Mouse (Mus musculus) intestine, postnatal 0 days (tissue): ENCODE results near the gene Acrbp. TPM values are rescaled to one million over a fixed set of nuclear protein-coding genes. Genes with fewer than 3 reads are reported as not detected.

ENCODE experiments used
- ATAC-seq: fragments of 200-750 bp; cut with Nextera tagmentation; 2 replicates; pipeline ENCODE4 v1.8.0; 2017; ENCODE audit warnings: mild to moderate bottlenecking, moderate TSS enrichment, moderate library complexity
- H3K27ac ChIP-seq: fragments of 300-500 bp; sonication (generic); 2 replicates; pipeline ENCODE4 v1.5.1; 2014; ENCODE audit warnings: mild to moderate bottlenecking, low read depth, low read length, moderate library complexity
- H3K27me3 ChIP-seq: fragments of 300-500 bp; sonication (generic); replicated peaks from 2 replicates; pipeline ENCODE4 v1.6.1; 2014; ENCODE audit warnings: low read length, mixed read lengths; ENCODE audit not compliant: control insufficient read depth, insufficient read depth
- H3K36me3 ChIP-seq: fragments of 300-500 bp; sonication (generic); 2 replicates; pipeline ENCODE4 v1.6.1; 2014; ENCODE audit warnings: mild to moderate bottlenecking, moderate library complexity; ENCODE audit not compliant: control insufficient read depth, insufficient read depth
- H3K4me1 ChIP-seq: fragments of 300-500 bp; sonication (generic); replicated peaks from 2 replicates; pipeline ENCODE4 v1.6.1; 2014; ENCODE audit warnings: antibody characterized with exemption, low read length, mixed read lengths; ENCODE audit not compliant: control insufficient read depth, insufficient read depth
- H3K4me2 ChIP-seq: fragments of 300-500 bp; sonication (generic); replicated peaks from 2 replicates; pipeline ENCODE4 v1.6.1; 2014; ENCODE audit warnings: low read depth, mild to moderate bottlenecking, moderate library complexity
- H3K4me3 ChIP-seq: fragments of 300-500 bp; sonication (generic); 2 replicates; pipeline ENCODE4 v1.5.1; 2014; ENCODE audit warnings: low read depth, low read length
- H3K9ac ChIP-seq: fragments of 300-500 bp; sonication (generic); 2 replicates; pipeline ENCODE4 v1.6.1; 2014; ENCODE audit warnings: mild to moderate bottlenecking, low read depth, low read length
- H3K9me3 ChIP-seq: fragments of 300-500 bp; sonication (generic); 2 replicates; pipeline ENCODE4 v1.6.1; 2016; ENCODE audit warnings: mixed run types; ENCODE audit not compliant: control insufficient read depth
- CTCF ChIP-seq: sonication (generic); IDR thresholded peaks from 2 replicates; pipeline ENCODE4 v1.5.1; 2016; ENCODE audit warnings: low read depth, mild to moderate bottlenecking, control low read depth, antibody characterized with exemption, moderate library complexity
- WGBS: fragments of 180-500 bp; shearing (Covaris S2); extraction: QIAGEN DNeasy Blood & Tissue Kit; methylation state at CpG from one replicate; pipeline ENCODE4 v1.1.7; 2014; 5-methylcytosine and 5-hydroxymethylcytosine counted together
- polyA plus RNA-seq: library from polyadenylated mRNA; unstranded; fragments of >200 nt; fragmentation: Nextera tagmentation; extraction: Ambion mirVana; gene quantifications from 2 replicates; pipeline ENCODE4 v1.2.1, GENCODE M21; 2015

Gene Acrbp
- polyA plus RNA-seq, 1 experiment from 2014 or later = 3.1 TPM

- peaks cover 5% of the 10 kb centered on the region; the same call in 1 of the 2 replicates for H3K36me3 ChIP-seq
- 78% methylated on average over 3 of the region's 3 CpGs for WGBS
These were observed 38.4 kb downstream of the Acrbp start for GRCm38 (mm10) chr6:125087937-125088336.

GRCm38 (mm10) chr6:125088561-125089321, 39.3 kb downstream of the Acrbp start:
- Histone ChIP-seq H3K4me1 (peaks cover 15% of the 10 kb centered on the region; the same call in 1 of the 2 replicates), H3K4me3 (no peak overlapping the region), H3K4me2 (peak overlapping the region; percentile 53; the same call in 1 of the 2 replicates), H3K27ac (peak overlapping the region; percentile 83), H3K9me3 (no peaks in the 10 kb centered on the region), H3K27me3 (no peaks in the 10 kb centered on the region), H3K36me3 (no peaks in the 10 kb centered on the region), H3K9ac (no peak overlapping the region)
- peak; percentile 66 for ATAC-seq
- 2% methylated on average over 20 of the region's 20 CpGs for WGBS
- TF ChIP-seq CTCF = peak; percentile 48

More at GRCm38 (mm10) chr6:125087937-125088336, 38.4 kb downstream of the Acrbp start:
- Histone ChIP-seq H3K4me2 (no peak overlapping the region), H3K9ac (no peak overlapping the region), H3K27me3 (no peaks in the 10 kb centered on the region), H3K27ac (peak overlapping the region; percentile 83; the same call in 1 of the 2 replicates), H3K9me3 (no peaks in the 10 kb centered on the region), H3K4me3 (no peak overlapping the region), H3K4me1 (peaks cover 15% of the 10 kb centered on the region; the same call in 1 of the 2 replicates)
- no peak for TF ChIP-seq CTCF
- no peak for ATAC-seq

GRCm38 (mm10) chr6:125089521-125090321, 40.2 kb downstream of the Acrbp start:
- peak; percentile 58 for ATAC-seq
- no peaks in the 10 kb centered on the region for H3K27me3 ChIP-seq
- WGBS = 2% methylated on average over 15 of the region's 15 CpGs
- TF ChIP-seq CTCF = peak; percentile 28
- no peak overlapping the region for H3K9ac ChIP-seq
- no peaks in the 10 kb centered on the region for H3K9me3 ChIP-seq
- peaks cover 15% of the 10 kb centered on the region; the same call in 1 of the 2 replicates for H3K4me1 ChIP-seq
- peak overlapping the region; percentile 7 for H3K4me3 ChIP-seq
- H3K4me2 ChIP-seq = peak overlapping the region; percentile 53
- no peaks in the 10 kb centered on the region for H3K36me3 ChIP-seq
- peak overlapping the region; percentile 83 for H3K27ac ChIP-seq

GRCm38 (mm10) chr6:125090341-125091085, 41.0 kb downstream of the Acrbp start:
- Histone ChIP-seq H3K27ac (peak overlapping the region; percentile 83), H3K4me1 (peaks cover 15% of the 10 kb centered on the region; the same call in 1 of the 2 replicates), H3K9ac (no peak overlapping the region), H3K9me3 (no peaks in the 10 kb centered on the region), H3K4me2 (peak overlapping the region; percentile 53), H3K27me3 (no peaks in the 10 kb centered on the region), H3K36me3 (no peaks in the 10 kb centered on the region), H3K4me3 (no peak overlapping the region)
- TF ChIP-seq CTCF = no peak
- no peak for ATAC-seq
- WGBS = 51% methylated on average over 10 of the region's 10 CpGs

GRCm38 (mm10) chr6:125092372-125092771, 42.9 kb downstream of the Acrbp start:
- Histone ChIP-seq H3K4me3 (no peak overlapping the region), H3K4me2 (no peak overlapping the region), H3K9ac (no peak overlapping the region), H3K27me3 (no peaks in the 10 kb centered on the region), H3K27ac (no peak overlapping the region), H3K9me3 (no peaks in the 10 kb centered on the region), H3K4me1 (peaks cover 15% of the 10 kb centered on the region; the same call in 1 of the 2 replicates), H3K36me3 (no peaks in the 10 kb centered on the region)
- no peak for ATAC-seq
- no peak for TF ChIP-seq CTCF
- 86% methylated on average over 5 of the region's 5 CpGs for WGBS
